Mouse (Mus musculus) T-helper 17 cell (primary cell): ENCODE measurements around the gene Gm42372.

Experiments used
- in situ Hi-C, 2 experiments: fragments of 300-600 bp; cut with MboI, MseI; formaldehyde crosslinking; loops; 1 replicate in 1 of 2; 2 replicates in 1 of 2; pipeline ENCODE4 v1.15.1; 2025; ENCODE audit warnings: high pct_unique_total_duplicates in 2 of 2

Gene Gm42372

DNA sequence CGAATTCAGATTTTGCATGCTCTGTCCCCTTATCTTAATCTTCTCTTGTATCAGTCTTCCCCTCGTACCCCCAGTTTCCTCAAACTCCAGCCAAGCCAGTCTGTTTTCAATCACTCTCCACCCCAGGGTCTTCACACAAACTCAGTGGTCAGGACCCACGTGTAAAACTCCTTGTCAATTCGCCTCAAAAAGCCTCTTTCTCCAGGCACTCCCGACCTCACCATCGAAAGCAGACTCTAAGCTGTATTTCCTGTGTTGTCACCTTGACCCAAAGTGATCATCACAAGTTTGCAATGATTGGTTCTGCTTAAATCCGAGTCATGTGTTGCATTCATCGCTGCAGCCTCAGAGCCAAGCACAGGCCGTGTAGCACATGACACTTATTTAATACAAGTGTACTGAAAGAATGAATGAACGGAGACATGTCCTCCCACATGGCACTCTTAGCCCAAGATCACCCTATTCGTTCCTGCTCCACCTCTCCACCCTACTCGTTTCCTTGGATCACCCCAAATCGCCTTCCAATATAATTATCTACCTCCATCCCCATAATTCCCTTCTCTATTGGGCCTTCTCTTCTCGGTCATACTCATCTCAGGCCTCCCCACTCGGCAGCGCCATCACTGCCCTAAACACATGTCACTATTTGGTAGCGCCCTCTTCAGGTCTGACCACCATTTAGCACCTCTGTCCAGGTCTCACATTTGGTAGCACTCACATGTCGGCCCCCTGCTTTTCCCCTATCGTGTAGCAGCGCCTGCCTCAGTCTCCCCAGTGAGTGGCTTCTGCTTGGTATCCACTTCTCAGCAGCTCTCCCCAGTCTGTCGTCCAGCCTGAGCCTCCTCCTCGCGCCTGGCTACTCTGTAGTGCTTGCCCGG, 44.1 kb downstream of the Gm42372 start:
- in situ Hi-C loops: no loop called here

DNA sequence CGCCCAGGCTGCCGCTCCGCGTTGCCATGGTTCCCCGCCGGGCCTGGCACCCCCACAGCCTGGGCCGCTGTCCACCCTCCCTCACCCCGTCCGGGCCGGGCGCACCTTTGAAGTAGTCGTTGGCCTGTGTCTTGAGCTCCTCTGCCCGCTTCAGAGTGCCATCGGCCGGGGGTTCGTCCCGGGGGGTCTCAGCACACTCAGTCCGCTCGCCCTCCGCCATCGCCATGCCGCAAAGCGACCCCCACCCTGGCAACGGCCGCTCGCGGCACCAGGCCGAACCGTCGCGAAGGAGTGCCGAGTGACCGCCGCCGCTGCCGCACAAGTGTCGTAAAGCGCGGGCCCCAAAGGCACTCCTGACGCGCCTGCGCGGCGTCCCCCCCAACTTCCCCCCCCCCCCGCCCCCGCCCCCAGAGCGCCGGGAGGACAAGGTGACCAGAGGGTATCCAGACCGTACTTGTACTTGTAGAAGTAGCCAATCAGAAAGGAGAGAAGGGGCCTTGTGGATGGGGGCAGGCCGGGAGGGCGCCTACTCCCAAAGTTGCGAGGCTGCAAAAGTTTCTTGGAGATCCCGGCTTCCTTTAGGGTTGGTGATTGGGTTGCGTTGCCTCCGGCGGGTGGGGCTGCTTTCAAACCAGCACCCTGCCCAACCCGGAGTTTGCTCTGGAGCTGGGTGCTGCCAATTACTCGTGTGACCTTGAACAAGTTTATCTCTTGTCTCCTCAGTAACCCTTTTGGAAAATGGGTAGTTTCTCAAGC, 44.9 kb downstream of the Gm42372 start, which contains the start of gene Ppp5c:
Gene Ppp5c, minus strand, starts transcription at position 337 of the 756 bp plus-strand sequence.
- in situ Hi-C loops: no loop called here

DNA sequence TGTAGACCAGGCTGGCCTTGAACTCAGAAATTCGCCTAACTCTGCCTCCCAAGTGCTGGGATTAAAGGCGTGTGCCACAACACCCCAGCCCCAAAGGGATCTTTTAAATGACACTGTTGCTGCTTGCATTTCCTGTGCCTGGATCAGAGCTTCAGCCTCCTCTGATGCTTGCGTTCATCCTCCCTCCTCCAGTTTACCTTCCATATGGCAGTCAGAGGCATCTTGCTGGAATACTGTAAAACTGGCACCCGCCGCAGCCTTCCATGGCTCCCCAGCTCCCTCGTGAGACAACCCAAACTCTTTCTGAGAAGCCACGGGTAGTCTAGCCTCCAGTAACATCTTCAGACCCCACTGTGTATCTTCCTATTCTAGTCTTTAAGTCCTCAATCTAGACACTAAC, 46.0 kb downstream of the Gm42372 start:
- in situ Hi-C loops: no loop called here

DNA sequence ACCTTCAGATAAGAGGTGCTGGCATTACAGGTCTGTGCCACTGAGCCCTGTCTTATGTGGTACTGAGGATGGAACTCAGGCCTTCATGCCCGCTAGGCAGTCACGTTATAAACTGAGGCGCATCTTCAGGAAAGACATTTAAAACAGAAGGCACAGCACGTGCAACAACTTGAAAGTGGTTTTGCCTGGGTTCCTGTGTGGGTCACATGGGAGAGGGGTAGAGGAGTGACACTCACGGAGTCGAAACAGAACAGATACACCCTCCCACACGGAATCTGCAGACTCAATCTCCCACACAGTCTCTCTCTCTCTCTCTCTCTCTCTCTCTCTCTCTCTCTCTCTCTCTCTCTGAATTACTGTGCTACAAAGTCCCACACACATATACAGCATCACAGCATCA, 47.4 kb downstream of the Gm42372 start:
- in situ Hi-C loops: no loop called here
